Mouse (Mus musculus) bone marrow macrophage, adult 2 months (primary cell): ENCODE results near the gene Krt18.

Source experiments
- CTCF ChIP-seq: IDR thresholded peaks from 2 replicates; pipeline ENCODE4 v1.5.1; 2012; ENCODE audit warnings: low read depth, mild to moderate bottlenecking, low read length, moderate library complexity
- POLR2A ChIP-seq: IDR thresholded peaks from 2 replicates; pipeline ENCODE4 v1.6.1; 2012; ENCODE audit warnings: mild to moderate bottlenecking, low read depth, low read length, borderline replicate concordance

- TF ChIP-seq CTCF (no peak), POLR2A (no peak)
These were observed 20.0 kb downstream of the Krt18 start for GRCm38 (mm10) chr15:102048006-102048405.
